Mouse (Mus musculus) brain, embryonic 14.5 days (tissue): ENCODE data around the gene Ifnar2. TPM values are rescaled to one million over a fixed set of nuclear protein-coding genes. Genes with fewer than 3 reads are reported as not detected.

Experiments used
- DNase-seq: peaks from one replicate; pipeline ENCODE4 v3.0.0-alpha.2; 2011; ENCODE audit warnings: low read depth
- CTCF ChIP-seq: fragments of 200-500 bp; IDR thresholded peaks from 2 replicates; pipeline ENCODE4 v1.5.1; 2012; ENCODE audit warnings: inconsistent platforms, mild to moderate bottlenecking, moderate library complexity, borderline replicate concordance; ENCODE audit not compliant: insufficient read depth, insufficient read length; ENCODE audit errors: extremely low read depth
- POLR2A ChIP-seq: fragments of 200-500 bp; IDR thresholded peaks from 2 replicates; pipeline ENCODE4 v1.6.1; 2012; ENCODE audit warnings: mild to moderate bottlenecking, inconsistent platforms, borderline replicate concordance; ENCODE audit not compliant: poor library complexity, insufficient read depth, insufficient read length, severe bottlenecking; ENCODE audit errors: extremely low read depth
- polyA plus RNA-seq: library from polyadenylated mRNA; depleted of rRNA; stranded (reverse); fragments of >200 nt; gene quantifications from 2 replicates; pipeline ENCODE4 v1.2.3, GENCODE M21; 2012; rRNA removed

Ifnar2 gene
- polyA plus RNA-seq = 20.5 and 24.1 TPM in 2 replicates

GRCm38 (mm10) chr16:91372577-91373472 is at the start of gene Ifnar2:
Gene Ifnar2, plus strand, starts transcription at chr16:91372783.
- peak; percentile 93 for DNase-seq
- no peak; the same call in 1 of the 2 replicates for TF ChIP-seq POLR2A
- TF ChIP-seq CTCF = no peak

GRCm38 (mm10) chr16:91327605-91328004 is 45.0 kb upstream of the Ifnar2 start:
- peak; percentile 80 for DNase-seq

GRCm38 (mm10) chr16:91328922-91329321 is 43.7 kb upstream of the Ifnar2 start:
- DNase-seq = no peak
- no peak for TF ChIP-seq CTCF
- no peak for TF ChIP-seq POLR2A

More at GRCm38 (mm10) chr16:91327605-91328004, 45.0 kb upstream of the Ifnar2 start:
- no peak for TF ChIP-seq POLR2A

GRCm38 (mm10) chr16:91330496-91330895 is 42.1 kb upstream of the Ifnar2 start:
- DNase-seq = no peak
- TF ChIP-seq POLR2A = no peak
- no peak for TF ChIP-seq CTCF

- TF ChIP-seq POLR2A = no peak
- TF ChIP-seq CTCF = no peak
- no peak for DNase-seq
Measured at GRCm38 (mm10) chr16:91331153-91331552, 41.4 kb upstream of the Ifnar2 start.

GRCm38 (mm10) chr16:91332880-91333279 is 39.7 kb upstream of the Ifnar2 start:
- DNase-seq = no peak

GRCm38 (mm10) chr16:91334190-91334893 is 38.2 kb upstream of the Ifnar2 start:
- TF ChIP-seq POLR2A (no peak), CTCF (no peak)
- DNase-seq = peak; percentile 51

More at GRCm38 (mm10) chr16:91332880-91333279, 39.7 kb upstream of the Ifnar2 start:
- TF ChIP-seq POLR2A (no peak), CTCF (no peak)

- TF ChIP-seq CTCF (no peak), POLR2A (no peak)
- DNase-seq = no peak
Measured at GRCm38 (mm10) chr16:91336753-91337152, 35.8 kb upstream of the Ifnar2 start.

- no peak for TF ChIP-seq CTCF
- no peak for TF ChIP-seq POLR2A
- peak; percentile 45 for DNase-seq
Measured at GRCm38 (mm10) chr16:91337480-91337879, 35.1 kb upstream of the Ifnar2 start.

- no peak for TF ChIP-seq POLR2A
- no peak for TF ChIP-seq CTCF
- DNase-seq = no peak
Measured at GRCm38 (mm10) chr16:91346491-91346890, 26.1 kb upstream of the Ifnar2 start.

- TF ChIP-seq POLR2A (no peak), CTCF (no peak)
- DNase-seq = peak; percentile 63
Measured at GRCm38 (mm10) chr16:91347491-91348263, 24.9 kb upstream of the Ifnar2 start.

- no peak for DNase-seq
- no peak for TF ChIP-seq CTCF
- TF ChIP-seq POLR2A = no peak
Measured at GRCm38 (mm10) chr16:91348264-91348565, 24.4 kb upstream of the Ifnar2 start.
